Mouse (Mus musculus) WW6 (cell line): Measurements from ENCODE around the gene Ppm1h.

Source experiments
- DNase-seq: peaks from one replicate; pipeline ENCODE4 v3.0.0-alpha.2; 2013; ENCODE audit warnings: low read depth, low spot score

Gene Ppm1h

DNA sequence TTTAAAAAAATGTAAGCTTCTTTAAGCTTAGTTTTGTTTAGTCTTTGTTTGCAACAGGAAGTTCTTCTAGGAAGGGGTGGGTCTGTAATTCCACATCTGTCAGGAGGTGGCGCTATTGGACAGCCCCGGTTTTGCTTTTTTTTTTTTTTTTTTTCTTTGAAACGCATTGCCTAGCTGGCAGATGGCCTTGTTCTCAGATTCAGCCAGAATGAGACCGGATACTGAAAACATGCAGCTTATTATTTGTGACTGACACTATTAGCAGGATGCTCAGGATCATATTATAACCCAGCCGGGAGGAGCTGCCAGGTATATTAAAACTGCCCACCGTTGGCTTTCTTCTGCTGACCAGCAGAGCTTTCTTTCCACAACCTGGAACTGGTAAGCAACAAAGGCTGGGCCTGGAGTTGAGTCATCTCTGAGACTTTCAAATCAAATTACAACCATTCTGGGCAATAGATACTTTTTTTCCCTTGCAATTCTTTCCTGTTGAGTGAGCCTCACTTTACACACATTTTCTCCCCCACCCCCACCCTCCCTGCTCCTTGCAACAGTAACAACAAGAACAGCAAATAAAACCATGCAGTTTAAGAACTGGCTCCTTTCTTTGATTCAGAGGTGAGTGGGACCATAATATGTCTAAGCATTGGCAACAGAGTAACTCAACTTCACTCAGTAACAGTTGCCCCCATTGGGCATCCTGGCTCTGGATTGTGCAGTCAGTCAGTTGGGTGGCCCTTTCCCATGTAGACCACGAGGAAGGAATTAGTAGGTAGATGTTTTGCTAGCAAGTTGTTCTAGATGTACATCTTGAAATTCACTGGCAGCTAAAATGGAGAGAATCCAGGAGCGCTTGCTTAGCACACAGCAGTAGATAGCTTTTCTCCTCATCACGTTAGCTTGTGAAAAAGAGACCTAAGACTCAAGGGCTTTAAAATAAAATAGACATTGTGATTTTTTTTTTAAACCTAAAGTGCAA lies 128.9 kb downstream of the Ppm1h start:
- DNase-seq: no peak

DNA sequence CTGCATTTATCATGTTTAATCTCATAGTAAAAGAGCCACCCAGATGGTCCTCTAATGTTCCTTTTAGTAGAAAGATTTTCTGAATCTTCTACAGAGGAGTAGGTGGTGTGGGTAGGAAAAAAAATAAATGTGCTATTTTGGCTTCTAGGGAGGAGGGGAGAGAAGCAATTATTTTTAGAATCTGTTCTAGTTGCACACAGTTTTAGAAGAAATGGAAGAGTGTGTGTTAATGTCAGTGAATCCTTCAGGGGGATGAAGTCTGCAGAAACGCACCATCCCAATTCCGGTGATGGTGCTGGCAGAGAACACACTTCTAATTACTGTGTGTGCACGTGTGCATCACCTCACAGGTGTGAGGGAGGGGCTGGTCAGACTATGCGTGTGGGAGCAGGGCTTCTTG lies 129.6 kb downstream of the Ppm1h start:
- no peak for DNase-seq

DNA sequence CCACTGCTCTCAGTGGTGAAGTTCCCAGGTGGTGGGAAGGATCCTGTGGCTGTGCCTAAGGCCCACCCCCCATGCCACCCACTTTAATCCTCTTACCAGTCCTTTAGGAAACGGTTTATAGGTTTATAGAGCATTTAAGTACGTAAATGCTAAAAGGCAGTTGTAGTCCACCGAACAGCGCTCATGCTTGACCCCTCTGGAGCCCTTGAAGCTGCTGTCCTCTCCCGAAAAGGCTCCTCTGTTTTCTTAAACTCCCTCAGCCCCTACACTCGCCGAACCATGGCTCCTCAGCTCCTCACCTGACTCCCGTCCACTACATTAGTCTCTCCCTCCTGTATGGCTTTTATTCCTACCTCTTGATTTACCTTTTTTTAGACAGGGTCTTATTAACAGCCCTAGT lies 131.3 kb downstream of the Ppm1h start:
- no peak for DNase-seq

DNA sequence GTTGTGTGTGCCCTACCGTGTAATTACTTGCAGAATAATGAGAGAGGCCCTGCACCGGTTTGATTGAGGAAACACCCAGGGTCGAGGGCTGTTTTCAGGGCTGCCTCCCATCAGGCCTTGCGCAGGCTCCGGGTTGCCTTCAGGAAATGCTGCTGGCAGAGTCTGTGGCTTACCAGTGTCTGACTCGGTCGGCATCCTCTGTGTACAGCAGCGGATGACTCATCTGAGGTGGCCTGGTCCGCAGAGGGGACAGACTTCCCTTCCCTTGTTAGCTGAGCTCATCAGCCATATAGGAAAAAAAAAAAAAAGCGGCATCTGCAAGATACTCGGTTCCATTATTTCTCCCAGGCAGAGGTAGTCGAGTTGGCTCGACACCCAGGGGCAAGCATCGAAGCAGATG lies 136.5 kb downstream of the Ppm1h start:
- no peak for DNase-seq

DNA sequence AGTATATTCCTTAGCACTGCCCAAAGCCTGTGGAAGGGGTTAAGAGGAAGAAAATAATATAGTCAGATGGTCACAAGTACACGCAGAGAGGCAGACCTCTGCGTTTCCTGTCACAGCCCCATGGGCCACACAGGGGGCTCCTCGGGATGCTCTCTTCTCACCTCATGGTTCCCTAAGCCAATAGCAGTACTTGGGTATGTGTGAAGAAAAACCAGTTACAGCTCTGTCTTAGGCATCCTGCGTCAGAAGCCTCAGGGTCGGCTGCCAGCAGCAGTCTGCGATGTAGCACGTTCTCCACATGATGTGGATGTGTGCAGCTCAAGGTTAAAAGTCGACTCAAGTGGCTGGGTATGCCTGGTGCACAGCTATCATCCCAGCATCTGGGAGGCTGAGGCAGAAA lies 139.2 kb downstream of the Ppm1h start:
- DNase-seq: no peak

DNA sequence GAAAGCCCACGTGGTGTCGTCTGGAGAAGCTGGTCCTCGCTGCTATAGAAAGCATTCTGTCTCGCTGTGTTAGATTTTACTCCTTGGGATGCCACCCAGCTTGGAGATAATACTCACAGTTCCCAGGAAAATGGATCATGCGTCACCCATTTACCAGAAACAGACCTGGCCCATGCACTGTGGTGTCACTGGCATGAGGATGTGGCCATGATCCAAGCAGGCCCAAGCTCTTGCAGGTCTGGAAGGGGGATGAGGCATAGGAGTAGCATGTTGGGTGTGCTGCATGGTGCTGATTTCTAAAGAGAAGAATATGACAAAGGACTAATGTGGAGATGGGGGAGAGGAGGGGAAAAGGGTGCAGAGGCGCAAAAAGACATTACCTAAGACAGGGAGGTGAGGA lies 141.2 kb downstream of the Ppm1h start:
- no peak for DNase-seq

DNA sequence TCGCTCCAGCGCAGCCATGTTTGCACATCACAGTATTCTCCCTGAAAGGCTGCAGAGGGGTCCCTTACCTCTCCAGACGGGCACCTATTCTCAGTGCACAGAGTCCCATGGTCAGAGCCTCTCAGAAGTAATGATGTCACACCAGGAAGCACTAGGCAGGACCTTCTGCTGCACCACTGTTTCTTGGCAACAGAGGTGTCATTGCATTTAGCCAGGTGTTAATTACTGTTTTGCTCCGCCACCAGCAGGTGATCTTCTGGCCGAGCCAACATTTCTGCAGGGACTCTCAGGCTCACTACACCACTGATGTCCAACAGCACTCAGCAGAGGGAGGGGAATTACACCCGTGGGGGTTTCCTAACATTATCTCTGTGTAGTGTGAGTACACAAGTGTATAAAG lies 143.0 kb downstream of the Ppm1h start:
- no peak for DNase-seq

DNA sequence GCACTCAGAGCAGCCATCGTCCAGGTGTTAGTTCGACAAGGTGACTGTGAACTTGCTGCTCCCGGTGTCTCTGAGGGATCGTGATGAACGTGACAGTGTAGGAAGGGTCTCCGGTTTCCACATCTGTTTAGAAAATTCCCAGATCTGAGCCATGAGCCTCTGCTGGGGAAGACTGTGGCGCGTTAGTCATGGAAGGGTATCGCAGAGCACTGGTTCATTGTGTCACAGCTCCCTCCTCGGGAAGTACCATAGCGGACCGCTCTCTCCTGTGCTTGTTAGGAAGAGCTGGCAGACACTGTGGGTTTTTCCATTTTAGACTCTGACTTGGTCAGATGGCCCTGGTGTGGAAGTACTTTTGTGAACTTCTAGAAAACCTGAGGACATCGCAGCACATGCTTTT lies 145.1 kb downstream of the Ppm1h start:
- DNase-seq: no peak

DNA sequence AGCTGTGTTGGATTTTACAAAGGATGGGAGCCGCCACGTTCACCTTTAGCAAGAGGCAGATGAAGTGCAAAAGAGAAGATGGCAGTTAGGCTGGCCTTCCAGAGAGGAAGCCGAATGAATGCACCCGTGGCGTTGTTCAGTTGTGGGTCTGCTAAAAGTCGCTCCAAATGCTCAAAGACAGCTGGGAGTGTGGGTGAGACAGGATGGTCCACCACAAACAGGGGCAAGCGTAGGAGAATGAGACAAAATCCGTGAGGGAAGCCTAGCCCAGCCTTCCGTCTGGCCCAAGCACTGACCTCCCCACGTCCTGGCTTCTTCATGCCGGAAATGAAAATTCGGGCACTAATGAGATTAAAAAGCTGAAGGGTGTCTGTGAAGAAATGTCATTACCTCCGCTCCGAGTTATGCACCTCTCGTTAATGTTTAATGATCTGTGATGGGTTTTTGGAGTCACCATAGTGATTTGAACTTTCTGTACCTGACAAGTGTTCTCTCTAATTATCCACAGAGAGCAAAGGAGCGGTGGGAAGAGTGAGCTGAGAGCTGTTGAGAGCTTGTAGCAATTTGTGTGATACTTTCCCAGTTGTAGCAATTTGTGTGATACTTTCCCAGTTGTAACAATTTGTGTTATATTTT lies 148.3 kb downstream of the Ppm1h start:
- DNase-seq: no peak

DNA sequence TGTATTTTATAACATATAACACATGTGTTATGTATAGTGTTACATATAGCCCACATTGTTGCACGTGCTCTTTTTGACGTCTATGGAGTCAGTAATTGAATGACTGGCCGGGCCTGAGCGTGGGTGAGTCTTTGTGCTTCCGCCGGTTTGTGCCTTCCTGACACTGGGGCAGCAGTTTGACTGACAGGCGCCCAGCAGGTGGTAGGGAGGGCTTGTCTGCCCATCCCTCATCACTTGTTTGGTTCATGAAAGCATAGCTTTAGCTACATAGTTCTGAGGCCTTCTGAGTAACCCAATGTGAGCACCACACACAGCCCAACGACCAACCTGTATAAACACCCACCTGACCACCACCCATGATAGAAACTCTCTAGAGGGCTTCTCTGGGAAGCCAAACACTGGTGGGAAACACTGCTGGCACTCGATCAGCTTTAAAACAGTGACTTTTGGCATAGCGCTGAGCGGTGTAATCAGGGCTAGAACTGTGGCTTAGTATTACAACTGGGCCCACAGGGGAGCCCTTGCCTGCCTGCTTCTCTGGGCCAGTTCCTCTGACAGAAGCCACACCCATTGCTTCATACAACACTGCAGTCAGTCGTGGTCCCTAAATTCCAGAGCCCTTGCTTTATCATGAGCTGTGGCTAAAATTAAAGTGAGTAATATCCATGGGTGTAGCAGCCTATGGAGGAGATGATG lies 149.3 kb downstream of the Ppm1h start:
- no peak for DNase-seq

DNA sequence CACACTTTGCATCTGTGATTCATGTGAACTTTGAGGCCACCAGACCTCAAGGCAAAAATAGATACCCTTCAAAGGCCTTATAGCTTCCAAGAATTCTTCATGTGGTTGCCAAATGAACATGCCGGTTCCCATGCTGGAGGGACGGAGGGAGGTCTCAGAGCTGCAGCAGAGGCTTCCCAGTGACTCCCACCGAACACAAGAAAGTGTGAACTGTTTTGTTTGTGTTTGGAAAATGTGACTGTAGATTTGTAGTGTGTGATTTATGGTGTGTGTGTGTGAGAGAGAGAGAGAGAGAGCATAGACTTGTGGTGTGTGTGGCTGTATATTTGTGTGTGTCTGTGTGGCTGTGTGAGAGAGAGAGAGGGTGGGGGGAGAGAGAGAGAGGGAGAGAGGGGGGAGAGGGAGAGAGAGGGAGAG lies 151.2 kb downstream of the Ppm1h start:
- DNase-seq: no peak

DNA sequence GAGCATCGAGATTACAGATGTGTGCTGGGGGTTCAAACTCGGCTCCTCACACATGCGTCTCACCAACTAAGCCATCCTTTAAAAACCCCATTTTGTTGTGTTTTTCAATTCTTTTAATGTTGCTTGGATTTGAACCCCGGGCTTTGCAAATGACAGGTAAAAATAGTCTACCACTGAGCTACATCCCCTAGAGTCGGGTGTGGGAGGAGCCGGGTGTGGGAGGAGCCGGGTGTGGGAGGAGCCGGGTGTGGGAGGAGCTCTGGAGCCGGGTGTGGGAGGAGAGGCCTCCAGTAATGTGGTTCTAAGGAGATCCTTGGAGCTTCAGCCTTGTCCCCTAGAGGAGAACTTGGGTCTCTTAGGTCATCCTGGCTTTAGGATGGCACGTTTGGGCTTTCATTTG lies 152.1 kb downstream of the Ppm1h start:
- DNase-seq: no peak

DNA sequence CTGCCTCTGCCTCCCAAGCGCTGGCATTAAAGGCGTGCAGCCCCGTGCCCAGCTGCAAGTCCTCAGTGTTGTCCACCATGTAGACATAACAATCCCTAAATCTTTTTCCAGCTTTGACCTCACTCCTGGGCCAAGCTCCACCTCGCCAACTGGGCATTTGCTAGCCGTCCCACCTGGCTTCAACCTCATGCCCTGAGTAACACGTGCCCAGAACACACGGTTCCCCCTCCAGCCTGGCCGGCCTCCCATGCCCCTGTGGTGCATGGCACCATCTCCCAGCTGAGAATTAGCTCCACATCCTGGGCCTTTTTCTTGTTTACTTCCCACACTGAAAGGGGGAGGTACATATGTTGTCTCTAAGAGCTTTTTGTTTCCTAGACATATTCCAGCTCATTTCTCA lies 163.5 kb downstream of the Ppm1h start:
- DNase-seq: no peak

DNA sequence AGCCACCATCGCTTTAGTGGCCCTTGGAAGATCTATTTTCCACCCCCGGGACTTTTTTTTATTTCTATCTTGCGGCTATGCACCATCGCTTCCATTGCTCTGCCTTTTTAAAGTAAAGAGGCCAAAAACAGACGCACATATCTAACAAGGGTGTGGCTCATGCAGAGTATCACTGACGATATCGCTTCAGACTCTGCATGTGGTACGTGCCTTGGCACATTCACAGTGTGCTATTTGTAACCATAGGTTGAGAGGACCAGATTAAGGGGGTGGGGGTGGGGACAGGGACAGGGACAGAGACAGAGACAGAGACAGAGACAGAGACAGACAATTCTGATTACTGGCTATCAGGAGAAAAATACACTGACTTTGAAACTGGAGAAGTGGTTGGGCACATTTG lies 164.4 kb downstream of the Ppm1h start:
- DNase-seq: no peak

DNA sequence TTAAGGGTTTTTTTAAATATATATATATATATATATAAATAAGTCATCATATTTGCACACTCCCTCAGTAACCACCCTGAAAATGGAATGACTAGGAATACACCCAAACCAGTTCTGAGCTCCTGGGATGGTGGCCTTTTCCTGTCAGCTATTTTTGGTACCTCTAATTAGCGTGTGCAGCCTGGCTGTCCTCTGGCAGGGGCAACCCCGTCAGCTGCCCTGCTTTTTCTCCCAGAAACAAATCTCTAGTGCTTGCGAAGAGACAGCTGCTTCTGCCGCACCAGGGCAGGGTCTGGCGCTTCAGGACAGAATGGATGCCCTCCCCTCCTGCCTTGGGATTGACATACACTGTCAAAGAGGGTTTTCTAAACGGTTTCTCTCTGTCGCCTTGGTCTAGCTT lies 166.9 kb downstream of the Ppm1h start:
- DNase-seq: no peak

DNA sequence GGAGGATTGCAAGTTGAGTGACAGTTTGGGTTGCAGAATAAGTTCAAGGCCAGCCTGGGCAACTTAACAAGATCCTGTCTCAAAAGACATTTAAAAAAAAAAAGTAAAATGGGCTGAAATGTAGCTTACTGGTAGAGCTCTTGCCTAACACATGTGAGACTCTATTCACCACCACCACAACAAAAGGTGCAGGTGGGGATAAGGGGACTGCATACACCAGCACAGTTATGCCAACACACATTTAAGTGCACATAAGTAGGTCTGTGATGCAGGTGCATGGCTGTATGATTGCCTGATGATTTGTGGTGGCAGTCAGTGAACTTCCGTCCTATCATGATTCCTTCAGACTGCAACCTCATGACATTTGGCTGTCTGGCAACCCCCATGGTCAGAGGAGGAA lies 167.9 kb downstream of the Ppm1h start:
- DNase-seq: no peak

DNA sequence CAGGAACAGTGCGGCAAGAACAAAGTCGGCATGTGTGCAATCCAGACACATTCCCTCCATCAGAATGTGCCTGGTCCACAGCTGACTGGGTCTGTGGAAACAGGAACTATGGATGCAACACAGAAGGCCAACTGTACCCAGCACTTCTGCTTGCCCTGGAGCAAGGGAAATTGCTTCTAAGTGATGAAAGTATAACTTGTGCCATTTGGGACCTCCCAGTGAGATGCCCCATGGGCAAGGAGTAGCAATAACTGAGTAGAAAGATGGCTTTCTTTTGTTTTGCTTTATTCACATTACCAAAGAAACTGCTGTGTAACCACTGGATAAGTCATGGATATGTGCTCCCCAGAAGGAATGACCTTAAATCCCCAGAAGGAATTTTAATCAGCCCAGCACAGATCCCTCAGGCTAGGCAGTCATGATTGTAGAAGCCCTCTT lies 169.5 kb downstream of the Ppm1h start:
- no peak for DNase-seq

DNA sequence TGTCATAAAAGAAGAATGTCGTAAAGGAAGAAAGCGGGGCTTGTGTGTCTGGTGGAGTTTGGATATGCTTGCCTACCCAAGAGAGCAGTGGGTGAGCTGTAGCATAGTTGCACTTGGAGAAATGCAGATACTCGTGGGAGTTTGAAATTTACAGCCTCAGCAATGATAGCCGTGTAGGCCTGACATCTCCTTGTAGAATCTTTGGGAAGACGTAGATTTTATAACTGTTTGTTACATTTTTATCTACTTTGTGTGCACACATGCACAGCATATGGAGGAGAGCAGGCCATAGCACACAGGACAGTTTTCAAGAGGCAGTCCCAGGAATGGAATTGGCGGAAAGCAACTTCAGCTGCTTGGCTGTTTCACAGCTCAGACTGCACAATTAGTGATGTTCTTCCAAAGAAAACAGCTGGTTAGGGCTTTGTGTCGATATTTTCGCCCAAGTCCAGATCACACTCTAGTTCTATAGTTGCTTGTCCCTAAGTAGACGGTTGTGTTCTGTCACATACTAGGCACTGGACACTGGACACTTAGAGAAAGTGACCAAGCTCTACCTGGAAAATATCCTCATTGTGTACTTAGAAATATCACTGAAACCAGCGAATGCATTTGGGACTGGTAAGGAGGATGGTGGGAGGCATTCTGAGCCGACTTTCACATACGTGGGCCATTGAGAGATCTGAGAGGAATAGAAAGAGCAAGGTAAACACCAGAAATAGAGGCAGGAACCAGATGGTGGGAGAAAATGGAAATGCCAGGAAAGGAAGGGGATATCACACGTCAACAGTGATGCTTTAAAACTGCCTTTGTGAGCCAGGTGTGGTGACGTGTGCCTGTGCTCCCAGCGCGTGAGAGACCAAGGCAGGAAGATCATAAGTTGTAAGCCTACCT lies 173.0 kb downstream of the Ppm1h start:
- DNase-seq: no peak

DNA sequence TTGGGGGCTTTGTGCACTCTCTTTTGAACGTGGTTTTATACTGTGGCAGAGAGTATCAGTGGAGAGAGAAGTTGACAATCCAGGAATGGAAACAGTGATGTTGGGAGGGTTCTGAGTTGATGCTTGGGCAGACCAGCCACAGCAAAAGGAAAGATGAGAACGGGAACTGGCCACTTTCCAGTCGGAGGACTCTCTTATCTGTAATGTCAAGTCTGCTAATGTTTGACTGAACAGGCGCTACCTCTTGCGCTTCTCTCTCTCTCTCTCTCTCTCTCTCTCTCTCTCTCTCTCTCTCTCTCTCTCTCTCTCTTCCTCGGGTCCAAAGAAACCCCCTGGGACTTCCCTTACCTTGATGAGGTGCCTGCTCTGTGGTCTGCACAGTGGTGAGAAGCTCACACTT lies 176.0 kb downstream of the Ppm1h start:
- no peak for DNase-seq

DNA sequence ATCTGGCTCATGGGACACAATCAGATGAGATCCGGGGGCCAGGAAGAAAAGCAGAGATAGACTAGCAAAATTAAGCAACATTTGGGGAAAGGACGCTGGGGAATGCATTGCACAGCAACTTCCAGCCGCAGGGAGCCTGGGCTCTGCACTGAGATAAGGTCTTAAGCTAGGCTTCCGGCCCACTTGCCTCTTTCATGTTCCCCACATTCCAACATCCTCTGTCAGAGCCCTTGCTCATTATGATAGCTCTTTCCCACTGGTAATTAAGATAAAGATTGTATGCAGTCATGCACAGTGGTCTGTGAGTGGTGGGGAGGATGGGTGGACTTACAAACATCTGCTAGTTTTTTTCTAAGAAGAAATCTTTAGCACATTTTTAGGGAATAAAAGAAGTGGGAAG lies 176.6 kb downstream of the Ppm1h start:
- DNase-seq: no peak

DNA sequence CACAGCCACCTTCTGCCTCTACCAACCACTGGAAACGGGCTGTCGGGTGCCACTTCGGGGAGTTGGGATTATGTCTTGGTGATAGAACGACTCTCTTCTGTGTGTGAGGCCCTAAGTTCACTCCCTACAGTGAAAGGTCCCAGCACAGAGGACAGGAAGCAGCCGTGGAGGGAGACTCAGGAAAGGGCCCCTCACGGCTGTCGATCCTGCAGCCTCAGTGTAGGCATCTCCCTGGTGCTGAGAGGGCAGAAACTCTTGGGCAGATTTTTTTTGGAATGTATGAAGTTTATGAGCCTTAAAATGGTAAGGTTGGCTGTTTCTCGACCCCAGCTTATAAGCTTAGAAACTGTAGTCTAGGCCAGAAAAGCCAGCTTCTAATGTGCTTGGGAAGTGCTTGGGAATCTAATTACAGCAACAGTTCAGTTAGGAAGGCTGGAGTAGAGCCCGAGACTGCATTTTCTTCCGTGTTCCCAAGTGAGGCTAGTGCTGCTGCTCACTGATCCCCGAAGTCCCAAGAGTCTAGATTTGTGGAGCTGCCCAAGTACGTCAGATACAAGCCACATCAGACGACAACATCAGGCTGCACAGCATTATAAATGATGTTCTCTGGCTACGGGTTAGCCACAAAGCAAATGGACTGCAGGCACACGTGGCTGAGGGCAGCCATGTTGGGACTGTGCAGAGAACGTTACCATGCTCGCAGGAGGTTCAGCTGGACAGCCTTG lies 177.6 kb downstream of the Ppm1h start:
- no peak for DNase-seq
